Mouse (Mus musculus): ENCODE data around the gene Fnbp1.

DNA sequence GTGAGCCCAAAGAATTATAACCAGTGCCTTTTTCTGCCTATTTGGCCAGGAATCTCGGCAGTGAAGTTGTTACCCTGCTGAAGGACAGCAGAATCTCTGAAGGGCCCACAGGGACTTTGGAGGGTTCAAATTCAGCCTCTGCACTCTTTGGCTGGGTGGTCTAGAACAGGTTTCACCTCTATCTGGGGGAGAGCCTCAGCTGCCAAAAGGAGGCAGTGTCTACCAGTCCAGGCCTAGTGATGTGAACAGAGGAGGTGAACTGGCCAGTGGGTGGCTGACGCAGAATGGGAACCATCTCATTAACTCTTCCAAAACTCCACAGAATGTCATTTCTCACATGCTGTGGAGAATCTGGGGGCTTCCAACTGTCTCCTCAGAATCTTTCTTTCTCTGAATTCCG is 697 bp upstream of the Fnbp1 start:
- TF ChIP-seq CTCF (IDR thresholded peaks at IDR 0.05; ENCODE audit: low read depth) (peak; percentile 57), EP300 (IDR thresholded peaks at IDR 0.05; ENCODE audit: low read depth) (no peak)

Data from liver, postnatal 0 days (tissue).